Mouse (Mus musculus) ES-E14 (cell line): ENCODE measurements around the gene Zbtb22. TPM values are rescaled to one million over a fixed set of nuclear protein-coding genes. Genes with fewer than 3 reads are reported as not detected.
"Not testable (repeated sequence)": the region's sequence is repeated elsewhere in the genome, so short reads cannot be mapped to it uniquely, and the experiment has no call there.

ENCODE experiments used
- DNase-seq: peaks from one replicate; pipeline ENCODE4 v3.0.0-alpha.2; 2013; ENCODE audit warnings: low read depth, low spot score
- H3K27ac ChIP-seq: 2 replicates; pipeline ENCODE4 v1.5.1; 2012; ENCODE audit warnings: low read depth, mild to moderate bottlenecking, low read length, moderate library complexity, mixed read lengths; ENCODE audit not compliant: poor library complexity, insufficient read depth, severe bottlenecking
- H3K36me3 ChIP-seq: 2 replicates; pipeline ENCODE4 v1.6.1; 2012; ENCODE audit warnings: mild to moderate bottlenecking, low read length, moderate library complexity, mixed read lengths; ENCODE audit not compliant: control insufficient read depth, poor library complexity, insufficient read depth, severe bottlenecking
- H3K4me1 ChIP-seq, 2 experiments: fragments of 150-350 bp in 1 of 2; sonication (generic) in 1 of 2; 2 replicates each; pipeline ENCODE4 v1.6.1; 2012; ENCODE audit warnings: low read length in 2 of 2, mild to moderate bottlenecking in 1 of 2, mixed read lengths in 1 of 2; ENCODE audit not compliant: control insufficient read depth in 2 of 2, insufficient read depth in 2 of 2, poor library complexity in 1 of 2
- H3K4me3 ChIP-seq, 2 experiments: fragments of 150-350 bp in 1 of 2; sonication (generic) in 1 of 2; 2 replicates each; pipeline ENCODE4 v1.5.1; 2012; ENCODE audit warnings: low read length in 2 of 2, low read depth in 1 of 2, mild to moderate bottlenecking in 1 of 2, mixed read lengths in 1 of 2; ENCODE audit not compliant: insufficient read depth in 1 of 2, poor library complexity in 1 of 2, severe bottlenecking in 1 of 2
- H3K9ac ChIP-seq: 2 replicates; pipeline ENCODE4 v1.6.1; 2012; ENCODE audit warnings: low read depth, mild to moderate bottlenecking, low read length, mixed read lengths; ENCODE audit not compliant: poor library complexity, insufficient read depth, severe bottlenecking
- H3K9me3 ChIP-seq: fragments of 150-350 bp; sonication (generic); 2 replicates; pipeline ENCODE4 v1.6.1; 2012; ENCODE audit warnings: low read depth, mild to moderate bottlenecking, low read length; ENCODE audit not compliant: control insufficient read depth, insufficient read depth
- CHD2 ChIP-seq: IDR thresholded peaks from 2 replicates; pipeline ENCODE4 v1.6.1; 2014; ENCODE audit warnings: mild to moderate bottlenecking, low read depth, low read length, inconsistent platforms
- HCFC1 ChIP-seq: IDR thresholded peaks from 2 replicates; pipeline ENCODE4 v1.6.1; 2012; ENCODE audit warnings: low read length, inconsistent platforms, borderline replicate concordance; ENCODE audit not compliant: insufficient read depth
- MAFK ChIP-seq: IDR thresholded peaks from 2 replicates; pipeline ENCODE4 v1.6.1; 2014; ENCODE audit warnings: mild to moderate bottlenecking, low read depth, low read length, inconsistent platforms; ENCODE audit not compliant: insufficient read depth
- ZC3H11A ChIP-seq: IDR thresholded peaks from 2 replicates; pipeline ENCODE4 v1.6.1; 2012; ENCODE audit warnings: low read depth, mild to moderate bottlenecking, inconsistent platforms, low read length, borderline replicate concordance
- ZNF384 ChIP-seq: IDR thresholded peaks from 2 replicates; pipeline ENCODE4 v1.6.1; 2012; ENCODE audit warnings: low read depth, low read length, inconsistent platforms
- in situ Hi-C, 2 experiments: fragments of 600-800 bp; cut with MboI; formaldehyde crosslinking; loops; one replicate each; pipeline ENCODE4 v1.15.1; 2025; ENCODE audit warnings: low sequenced_read_pairs in 2 of 2, inconsistent platforms in 1 of 2; ENCODE audit not compliant: unreplicated experiment in 2 of 2
- total RNA-seq: library from RNA; depleted of rRNA; stranded (reverse); fragments of 300-350 nt; gene quantifications from 2 replicates; pipeline ENCODE4 v1.2.3, GENCODE M21; 2012; rRNA removed

The Zbtb22 gene
- total RNA-seq: 32.8 and 34.8 TPM in 2 replicates

- H3K9me3 ChIP-seq: no peaks in the 10 kb centered on the region
- peak within 1 kb of the TSS; percentile 83 for H3K27ac ChIP-seq
- H3K36me3 ChIP-seq: peaks cover 44% of the 10 kb centered on the region
- peak within 1 kb of the TSS; percentile 75 for H3K9ac ChIP-seq
- TF ChIP-seq CHD2 (peak; percentile 75; the same call in 1 of the 2 replicates), ZC3H11A (no peak), HCFC1 (peak; percentile 40; the same call in 1 of the 2 replicates), ZNF384 (no peak)
- peak within 1 kb of the TSS; percentile 63 to 93 for H3K4me3 ChIP-seq
- in situ Hi-C loops: no loop called here
- peak; percentile 99 for DNase-seq
- peaks cover 3 to 23% of the 10 kb centered on the region in 2 experiments; a peak in 2 of 4 replicates for H3K4me1 ChIP-seq
Observed at GRCm38 (mm10) chr17:33915671-33916250, at the start of gene Zbtb22, which contains the start of gene Tapbp. Gene Zbtb22 (plus strand): TSS chr17:33915904. Gene Tapbp (plus strand): TSS chr17:33915899.

- H3K9me3 ChIP-seq, H3K4me1 ChIP-seq, DNase-seq, in situ Hi-C loops, H3K4me3 ChIP-seq, H3K9ac ChIP-seq, H3K27ac ChIP-seq: not testable (repeated sequence)
- peaks cover 21% of the 10 kb centered on the region for H3K36me3 ChIP-seq
Observed at GRCm38 (mm10) chr17:33873537-33873936, 42.2 kb upstream of the Zbtb22 start, which contains the start of gene Gm7029. Gene Gm7029 (plus strand): TSS chr17:33873837.

GRCm38 (mm10) chr17:33874411-33874810 is 41.3 kb upstream of the Zbtb22 start:
- Histone ChIP-seq H3K36me3 (peaks cover 24% of the 10 kb centered on the region), H3K9ac (no peak overlapping the region), H3K4me3 (no peak overlapping the region), H3K27ac (no peak overlapping the region), H3K4me1 (peaks cover 0 to 2% of the 10 kb centered on the region in 2 experiments; a peak in 1 of 4 replicates), H3K9me3 (no peaks in the 10 kb centered on the region)
- in situ Hi-C loops: no loop called here
- no peak for DNase-seq
- TF ChIP-seq ZNF384: no peak
- TF ChIP-seq HCFC1: no peak
- no peak for TF ChIP-seq ZC3H11A
- TF ChIP-seq CHD2: no peak
- TF ChIP-seq MAFK: no peak

- in situ Hi-C loops, H3K4me3 ChIP-seq, DNase-seq, H3K9me3 ChIP-seq, H3K4me1 ChIP-seq, H3K9ac ChIP-seq, H3K27ac ChIP-seq: not testable (repeated sequence)
- H3K36me3 ChIP-seq: peaks cover 34% of the 10 kb centered on the region
Observed at GRCm38 (mm10) chr17:33875797-33876196, 39.9 kb upstream of the Zbtb22 start.

GRCm38 (mm10) chr17:33884320-33884719 is 31.4 kb upstream of the Zbtb22 start:
- H3K4me3 ChIP-seq, DNase-seq, in situ Hi-C loops, H3K9ac ChIP-seq, H3K27ac ChIP-seq, H3K9me3 ChIP-seq, H3K4me1 ChIP-seq: not testable (repeated sequence)
- peaks cover 57% of the 10 kb centered on the region for H3K36me3 ChIP-seq

GRCm38 (mm10) chr17:33887802-33888201 is 27.9 kb upstream of the Zbtb22 start:
- H3K27ac ChIP-seq, H3K4me1 ChIP-seq, H3K9ac ChIP-seq, H3K9me3 ChIP-seq, H3K4me3 ChIP-seq, DNase-seq, in situ Hi-C loops: not testable (repeated sequence)
- H3K36me3 ChIP-seq: peaks cover 33% of the 10 kb centered on the region

- in situ Hi-C loops, H3K27ac ChIP-seq, H3K9ac ChIP-seq, DNase-seq, H3K4me1 ChIP-seq, H3K9me3 ChIP-seq: not testable (repeated sequence)
- peaks cover 29% of the 10 kb centered on the region for H3K36me3 ChIP-seq
- H3K4me3 ChIP-seq: peak overlapping the region in 1 of 2 experiments; percentile 85; a peak in 1 of 4 replicates
Observed at GRCm38 (mm10) chr17:33888230-33888629, 27.5 kb upstream of the Zbtb22 start.
